Mouse (Mus musculus): ENCODE measurements around the gene Tprn. TPM values are rescaled to one million over a fixed set of nuclear protein-coding genes. Genes with fewer than 3 reads are reported as not detected.

The Tprn gene
- total and polyA plus RNA-seq, 3 experiments, result 8.1 to 51.5 (median 22.0) TPM

DNA sequence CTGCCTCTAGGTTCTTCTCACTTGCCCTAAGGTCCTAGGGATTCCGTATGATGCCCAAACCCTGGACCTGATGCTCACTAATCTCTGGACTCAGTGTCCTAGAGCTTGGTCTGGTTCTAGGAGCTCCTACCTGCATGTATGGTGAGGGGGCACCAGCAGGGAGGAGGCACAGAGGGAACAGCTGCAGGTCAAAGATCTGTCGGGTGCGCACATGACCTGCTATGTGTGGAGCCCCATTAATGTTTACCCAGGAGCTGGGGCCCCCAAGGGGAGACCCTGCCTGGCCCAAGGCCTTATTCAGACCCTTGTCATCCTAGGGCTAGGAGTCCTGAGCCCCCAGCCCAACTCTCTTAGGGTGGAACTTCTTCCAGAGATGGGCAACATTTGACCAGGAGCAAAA is 28.4 kb upstream of the Tprn start, which contains the start of gene Slc34a3:
Slc34a3 (minus strand) TSS at position 315 of the 400 bp plus-strand sequence.
- Histone ChIP-seq H3K9me3 (replicated peaks) (no peaks in the 10 kb centered on the region), H3K36me3 (replicated peaks) (peaks cover 4% of the 10 kb centered on the region), H3K27me3 (ENCODE audit: insufficient read depth, low read length) (peaks cover 48% of the 10 kb centered on the region), H3K4me1 (ENCODE audit: insufficient read depth, low read depth, low read length) (peaks cover 97% of the 10 kb centered on the region), H3K4me3 (ENCODE audit: low read depth, low read length) (peak within 1 kb of the TSS; percentile 61; the same call in 1 of the 2 replicates)
- ATAC-seq (ENCODE audit: extremely low read depth, insufficient number of reproducible peaks, low FRiP score, poor library complexity, severe bottlenecking) (no peak), DNase-seq (ENCODE audit: low spot score) (no peak)
- TF ChIP-seq GATA1 (IDR thresholded peaks at IDR 0.05; ENCODE audit: borderline replicate concordance, low read length) (no peak), POLR2AphosphoS5 (IDR thresholded peaks at IDR 0.05; ENCODE audit: insufficient replicate concordance, low read depth, low read length) (no peak), CTCF (IDR thresholded peaks at IDR 0.05; ENCODE audit: low read depth, low read length) (no peak), GATA2 (IDR thresholded peaks at IDR 0.05; ENCODE audit: borderline replicate concordance, low read depth, low read length) (no peak), TAL1 (conservative IDR thresholded peaks at IDR 0.05; ENCODE audit: low read depth, low read length) (no peak)

DNA sequence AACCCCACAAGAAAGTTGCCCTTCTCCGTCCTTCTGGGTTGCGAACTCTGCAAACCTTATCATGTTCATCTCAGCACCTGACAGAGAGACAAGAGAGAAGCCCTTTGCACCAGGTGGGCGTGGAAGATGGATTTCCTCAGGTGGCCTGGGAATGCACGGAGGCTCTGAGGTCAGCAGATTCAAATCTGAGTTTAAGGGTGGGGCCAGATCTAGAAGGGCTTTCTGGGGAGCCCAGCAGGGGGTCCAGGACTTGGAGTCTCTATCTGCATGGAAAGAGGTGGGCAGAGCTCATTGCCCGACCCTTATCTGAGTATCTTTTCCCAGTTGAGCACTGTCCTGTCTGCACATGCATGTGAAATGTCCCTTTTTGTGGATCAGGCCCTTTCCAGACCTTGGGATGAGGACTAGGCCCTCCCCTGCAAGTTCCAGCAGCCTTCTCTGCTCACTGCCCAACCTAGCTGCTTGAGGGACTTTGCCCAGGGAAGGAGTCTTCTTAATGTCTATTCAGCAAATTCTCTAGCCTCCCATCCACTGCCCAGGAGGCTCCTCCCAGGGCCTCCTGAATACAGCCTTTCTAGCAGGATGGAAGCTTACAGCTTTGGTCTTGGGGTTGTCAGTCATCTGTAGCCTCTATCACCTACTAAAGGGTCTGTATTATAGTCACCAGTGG is 27.7 kb upstream of the Tprn start:
- Histone ChIP-seq H3K36me3 (replicated peaks) (peaks cover 4% of the 10 kb centered on the region), H3K4me3 (ENCODE audit: low read depth, low read length) (peak overlapping the region; percentile 61; the same call in 1 of the 2 replicates), H3K9me3 (replicated peaks) (no peaks in the 10 kb centered on the region), H3K27me3 (ENCODE audit: insufficient read depth, low read length) (peaks cover 52% of the 10 kb centered on the region), H3K4me1 (ENCODE audit: insufficient read depth, low read depth, low read length) (peaks cover 97% of the 10 kb centered on the region)
- DNase-seq (ENCODE audit: low spot score) (no peak), ATAC-seq (ENCODE audit: extremely low read depth, insufficient number of reproducible peaks, low FRiP score, poor library complexity, severe bottlenecking) (no peak)
- no peak for TF ChIP-seq TAL1 (conservative IDR thresholded peaks at IDR 0.05; ENCODE audit: low read depth, low read length)
- no peak for TF ChIP-seq GATA2 (IDR thresholded peaks at IDR 0.05; ENCODE audit: borderline replicate concordance, low read depth, low read length)
- no peak for TF ChIP-seq POLR2AphosphoS5 (IDR thresholded peaks at IDR 0.05; ENCODE audit: insufficient replicate concordance, low read depth, low read length)
- TF ChIP-seq CTCF (IDR thresholded peaks at IDR 0.05; ENCODE audit: low read depth, low read length), result no peak

DNA sequence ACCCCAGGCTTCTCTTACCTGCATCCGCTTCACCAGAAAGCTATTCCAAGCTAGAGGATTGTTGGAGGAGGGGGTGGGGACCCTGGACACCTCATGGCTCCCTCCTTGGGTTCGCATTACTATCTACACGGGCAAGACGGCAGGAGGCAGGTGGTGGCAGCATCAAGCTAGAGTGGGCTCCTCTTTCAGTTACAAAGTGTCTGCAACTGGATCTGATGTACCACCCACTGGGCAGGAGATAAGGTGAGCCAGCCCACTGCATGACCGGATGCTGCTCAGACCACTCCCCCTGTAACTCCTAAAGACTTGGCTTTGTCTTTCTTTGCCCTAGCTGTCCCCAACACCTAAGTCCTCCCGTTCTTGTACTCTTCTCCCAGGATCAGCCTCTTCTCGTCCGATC is 25.8 kb upstream of the Tprn start, which contains the start of gene Rnf224:
Rnf224 (minus strand) TSS at position 174 of the 400 bp plus-strand sequence.
- Histone ChIP-seq H3K9me3 (replicated peaks) (no peaks in the 10 kb centered on the region), H3K27me3 (ENCODE audit: insufficient read depth, low read length) (peaks cover 41% of the 10 kb centered on the region), H3K4me1 (ENCODE audit: insufficient read depth, low read depth, low read length) (peaks cover 97% of the 10 kb centered on the region), H3K36me3 (replicated peaks) (peaks cover 2% of the 10 kb centered on the region), H3K4me3 (ENCODE audit: low read depth, low read length) (peak within 1 kb of the TSS; percentile 18; the same call in 1 of the 2 replicates)
- TF ChIP-seq TAL1 (conservative IDR thresholded peaks at IDR 0.05; ENCODE audit: low read depth, low read length), result no peak
- no peak for TF ChIP-seq GATA2 (IDR thresholded peaks at IDR 0.05; ENCODE audit: borderline replicate concordance, low read depth, low read length)
- no peak for TF ChIP-seq GATA1 (IDR thresholded peaks at IDR 0.05; ENCODE audit: borderline replicate concordance, low read length)
- no peak for TF ChIP-seq POLR2AphosphoS5 (IDR thresholded peaks at IDR 0.05; ENCODE audit: insufficient replicate concordance, low read depth, low read length)
- no peak for TF ChIP-seq CTCF (IDR thresholded peaks at IDR 0.05; ENCODE audit: low read depth, low read length)
- no peak for ATAC-seq (ENCODE audit: extremely low read depth, insufficient number of reproducible peaks, low FRiP score, poor library complexity, severe bottlenecking)
- DNase-seq (ENCODE audit: low spot score), result no peak

DNA sequence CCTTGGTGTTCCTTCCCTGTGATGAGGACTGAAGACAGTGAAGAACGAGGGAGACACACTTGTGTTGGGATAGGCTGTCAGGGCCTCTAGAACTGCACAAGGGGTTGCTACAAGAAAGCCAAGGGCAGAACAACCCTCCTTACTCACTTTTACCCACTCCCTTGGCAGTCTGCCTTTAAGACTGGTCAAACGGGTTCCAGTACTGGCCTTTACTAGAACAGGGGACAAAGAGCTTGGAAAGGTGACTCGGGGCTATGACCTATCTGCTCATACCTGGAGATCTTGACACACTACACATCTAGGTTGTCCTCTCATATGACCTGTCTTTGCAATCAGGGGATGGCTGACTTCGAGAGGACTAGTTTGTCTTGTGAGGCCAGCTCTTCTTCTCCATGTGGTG is 24.9 kb upstream of the Tprn start:
- peaks cover 42% of the 10 kb centered on the region for H3K27me3 ChIP-seq (ENCODE audit: insufficient read depth, low read length)
- DNase-seq (ENCODE audit: low spot score) (no peak), ATAC-seq (ENCODE audit: extremely low read depth, insufficient number of reproducible peaks, low FRiP score, poor library complexity, severe bottlenecking) (no peak)
- H3K4me1 ChIP-seq (ENCODE audit: insufficient read depth, low read depth, low read length), result peaks cover 97% of the 10 kb centered on the region
- no peak for TF ChIP-seq CTCF (IDR thresholded peaks at IDR 0.05; ENCODE audit: low read depth, low read length)
- TF ChIP-seq POLR2AphosphoS5 (IDR thresholded peaks at IDR 0.05; ENCODE audit: insufficient replicate concordance, low read depth, low read length), result no peak
- no peak for TF ChIP-seq GATA1 (IDR thresholded peaks at IDR 0.05; ENCODE audit: borderline replicate concordance, low read length)
- H3K9me3 ChIP-seq (replicated peaks), result no peaks in the 10 kb centered on the region
- no peaks in the 10 kb centered on the region for H3K36me3 ChIP-seq (replicated peaks)
- no peak overlapping the region for H3K4me3 ChIP-seq (ENCODE audit: low read depth, low read length)

DNA sequence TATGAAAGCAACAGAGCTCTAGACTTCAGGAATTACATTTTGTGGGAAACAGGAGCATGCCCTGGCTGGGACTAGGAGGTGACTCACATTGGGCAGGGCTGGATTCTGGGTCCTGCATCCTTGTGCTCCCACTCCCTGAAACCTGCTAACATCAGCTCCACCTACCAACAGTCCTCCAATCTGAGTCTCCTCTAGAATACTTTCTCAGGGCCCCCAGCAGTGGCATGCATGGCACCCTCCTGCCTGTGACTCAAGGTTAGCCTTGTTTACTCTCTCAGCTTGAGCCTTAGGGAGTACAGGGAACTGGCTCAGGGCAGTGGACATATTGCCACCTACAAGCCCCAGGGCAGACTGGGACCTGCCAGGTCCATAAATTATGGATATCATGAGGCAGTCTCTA is 24.3 kb upstream of the Tprn start:
- no peak overlapping the region for H3K4me3 ChIP-seq (ENCODE audit: low read depth, low read length)
- no peaks in the 10 kb centered on the region for H3K9me3 ChIP-seq (replicated peaks)
- peaks cover 97% of the 10 kb centered on the region for H3K4me1 ChIP-seq (ENCODE audit: insufficient read depth, low read depth, low read length)
- TF ChIP-seq GATA1 (IDR thresholded peaks at IDR 0.05; ENCODE audit: borderline replicate concordance, low read length), result no peak
- TF ChIP-seq TAL1 (conservative IDR thresholded peaks at IDR 0.05; ENCODE audit: low read depth, low read length), result no peak
- no peak for TF ChIP-seq GATA2 (IDR thresholded peaks at IDR 0.05; ENCODE audit: borderline replicate concordance, low read depth, low read length)
- no peak for TF ChIP-seq CTCF (IDR thresholded peaks at IDR 0.05; ENCODE audit: low read depth, low read length)
- TF ChIP-seq POLR2AphosphoS5 (IDR thresholded peaks at IDR 0.05; ENCODE audit: insufficient replicate concordance, low read depth, low read length), result no peak
- DNase-seq (ENCODE audit: low spot score) (no peak), ATAC-seq (ENCODE audit: extremely low read depth, insufficient number of reproducible peaks, low FRiP score, poor library complexity, severe bottlenecking) (no peak)
- peaks cover 1% of the 10 kb centered on the region for H3K36me3 ChIP-seq (replicated peaks)
- peaks cover 48% of the 10 kb centered on the region for H3K27me3 ChIP-seq (ENCODE audit: insufficient read depth, low read length)

DNA sequence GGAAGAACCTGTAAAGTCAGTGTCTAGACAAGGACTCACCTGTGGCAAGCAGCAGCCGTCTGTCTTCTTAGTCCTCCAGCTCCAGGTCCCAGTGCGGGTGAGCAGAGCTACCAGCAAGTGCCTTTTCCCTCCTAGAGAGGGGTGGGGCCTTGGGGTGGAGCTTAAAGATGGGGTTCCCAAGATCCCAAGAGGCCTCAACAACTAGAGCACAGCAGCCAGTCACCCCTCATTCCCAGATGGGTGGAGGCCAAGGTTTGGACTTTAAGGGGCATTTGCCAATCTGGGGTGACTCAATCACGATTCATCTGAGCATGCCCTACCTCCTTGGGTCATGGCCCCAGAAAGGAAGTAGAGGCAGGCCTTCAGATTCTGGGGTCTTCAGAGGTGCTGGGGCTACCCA is 22.7 kb upstream of the Tprn start:
- Histone ChIP-seq H3K36me3 (replicated peaks) (peaks cover 18% of the 10 kb centered on the region), H3K27me3 (ENCODE audit: insufficient read depth, low read length) (peaks cover 51% of the 10 kb centered on the region), H3K9me3 (replicated peaks) (no peaks in the 10 kb centered on the region), H3K4me1 (ENCODE audit: insufficient read depth, low read depth, low read length) (peaks cover 93% of the 10 kb centered on the region), H3K4me3 (ENCODE audit: low read depth, low read length) (no peak overlapping the region)
- ATAC-seq (ENCODE audit: extremely low read depth, insufficient number of reproducible peaks, low FRiP score, poor library complexity, severe bottlenecking), result no peak
- DNase-seq (ENCODE audit: low spot score), result no peak
- TF ChIP-seq GATA1 (IDR thresholded peaks at IDR 0.05; ENCODE audit: borderline replicate concordance, low read length) (no peak), GATA2 (IDR thresholded peaks at IDR 0.05; ENCODE audit: borderline replicate concordance, low read depth, low read length) (no peak), TAL1 (conservative IDR thresholded peaks at IDR 0.05; ENCODE audit: low read depth, low read length) (no peak), POLR2AphosphoS5 (IDR thresholded peaks at IDR 0.05; ENCODE audit: insufficient replicate concordance, low read depth, low read length) (no peak), CTCF (IDR thresholded peaks at IDR 0.05; ENCODE audit: low read depth, low read length) (no peak)

Data from G1E (cell line).